Mouse (Mus musculus) erythroblast, embryonic 14.5 days (primary cell): ENCODE data around the gene Pnmal2.

Source experiments
- GATA1 ChIP-seq: IDR thresholded peaks from 2 replicates; pipeline ENCODE4 v1.6.1; 2012; ENCODE audit warnings: low read length, inconsistent platforms, mixed read lengths
- TAL1 ChIP-seq: IDR thresholded peaks from 3 replicates; pipeline ENCODE4 v1.6.1; 2012; ENCODE audit warnings: low read length, inconsistent platforms, mixed read lengths

- TF ChIP-seq TAL1 (no peak), GATA1 (no peak)
These were observed 6.6 kb downstream of the Pnmal2 start for GRCm38 (mm10) chr7:16950861-16951635.
